Mouse (Mus musculus): ENCODE data around the gene Map3k6. TPM values are rescaled to one million over a fixed set of nuclear protein-coding genes. Genes with fewer than 3 reads are reported as not detected.

Map3k6 gene
- polyA plus RNA-seq, 1 experiment from 2014 or later: 1.9 TPM

DNA sequence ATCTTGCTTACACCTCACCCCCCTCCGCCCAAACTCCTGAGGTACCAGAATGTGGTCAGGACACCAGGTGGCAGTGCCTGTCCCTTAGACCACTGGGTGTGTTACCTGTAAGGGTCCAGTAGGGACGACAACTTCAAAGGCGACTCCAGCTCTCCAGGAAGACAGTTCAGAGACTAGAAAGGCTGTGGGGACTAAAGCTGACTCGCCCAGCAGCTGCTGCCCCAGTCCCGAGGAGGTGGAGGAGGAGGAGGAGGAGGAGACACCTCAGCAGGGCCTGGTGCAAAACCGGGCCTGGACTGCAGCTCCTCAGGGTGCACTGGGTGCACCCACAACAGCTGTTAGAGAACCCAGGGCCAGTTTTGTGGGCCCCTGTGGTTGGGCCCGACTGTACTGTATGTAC lies 22.3 kb downstream of the Map3k6 start, which contains the start of gene Sytl1:
Gene Sytl1 (minus strand): TSS at position 232 of the 400 bp plus-strand sequence.
- H3K4me3 ChIP-seq (replicated peaks; ENCODE audit: low read depth, low read length): no peak within 1 kb of the TSS
- H3K4me1 ChIP-seq (ENCODE audit: control insufficient read depth, insufficient read depth, low read length): no peaks in the 10 kb centered on the region
- H3K4me2 ChIP-seq (ENCODE audit: low read length): no peak within 1 kb of the TSS
- H3K9me3 ChIP-seq (ENCODE audit: control insufficient read depth, low read length): 0 out of 2 replicates have a peak, but pooled peaks cover 4% of the 10 kb centered on the region
- H3K27ac ChIP-seq (replicated peaks; ENCODE audit: low read depth, low read length): no peak within 1 kb of the TSS
- DNase-seq (no peak), ATAC-seq (ENCODE audit: low FRiP score, low TSS enrichment) (no peak)
- H3K36me3 ChIP-seq (ENCODE audit: control insufficient read depth, insufficient read depth, low read length): peaks cover 37% of the 10 kb centered on the region
- no peak within 1 kb of the TSS for H3K9ac ChIP-seq (replicated peaks; ENCODE audit: low read length)
- H3K27me3 ChIP-seq (ENCODE audit: control insufficient read depth, insufficient read depth, low read length): no peaks in the 10 kb centered on the region
- 38% methylated on average over 7 of the region's 7 CpGs for WGBS

DNA sequence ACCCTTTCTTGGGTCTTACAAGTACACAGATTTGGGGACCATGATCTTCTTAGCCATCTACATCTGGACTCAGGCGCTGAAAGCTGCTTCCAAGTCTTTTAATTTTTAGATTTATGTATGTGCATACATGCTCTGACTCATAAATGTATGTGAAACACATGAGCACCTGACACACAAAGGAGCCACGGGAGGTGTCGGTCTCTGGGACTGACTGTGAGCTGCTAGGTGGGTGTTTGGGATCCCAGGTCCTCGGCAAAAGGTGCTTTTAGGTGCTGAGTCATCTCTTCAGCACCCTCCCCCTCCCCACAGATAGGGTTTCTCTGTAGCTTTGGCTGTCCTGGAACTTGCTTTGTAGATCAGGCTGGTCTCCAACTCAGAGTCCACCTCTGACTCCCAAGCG lies 23.1 kb downstream of the Map3k6 start:
- ATAC-seq (ENCODE audit: low FRiP score, low TSS enrichment) (no peak), DNase-seq (no peak)
- H3K4me2 ChIP-seq (ENCODE audit: low read length): no peak overlapping the region
- no peak overlapping the region for H3K4me3 ChIP-seq (replicated peaks; ENCODE audit: low read depth, low read length)
- peaks cover 46% of the 10 kb centered on the region for H3K36me3 ChIP-seq (ENCODE audit: control insufficient read depth, insufficient read depth, low read length)
- WGBS: 91% methylated on average over 5 of the region's 5 CpGs
- H3K9me3 ChIP-seq (ENCODE audit: control insufficient read depth, low read length): 0 out of 2 replicates have a peak, but pooled peaks cover 4% of the 10 kb centered on the region
- no peak overlapping the region for H3K27ac ChIP-seq (replicated peaks; ENCODE audit: low read depth, low read length)
- no peaks in the 10 kb centered on the region for H3K27me3 ChIP-seq (ENCODE audit: control insufficient read depth, insufficient read depth, low read length)
- H3K9ac ChIP-seq (replicated peaks; ENCODE audit: low read length): no peak overlapping the region
- H3K4me1 ChIP-seq (ENCODE audit: control insufficient read depth, insufficient read depth, low read length): no peaks in the 10 kb centered on the region

DNA sequence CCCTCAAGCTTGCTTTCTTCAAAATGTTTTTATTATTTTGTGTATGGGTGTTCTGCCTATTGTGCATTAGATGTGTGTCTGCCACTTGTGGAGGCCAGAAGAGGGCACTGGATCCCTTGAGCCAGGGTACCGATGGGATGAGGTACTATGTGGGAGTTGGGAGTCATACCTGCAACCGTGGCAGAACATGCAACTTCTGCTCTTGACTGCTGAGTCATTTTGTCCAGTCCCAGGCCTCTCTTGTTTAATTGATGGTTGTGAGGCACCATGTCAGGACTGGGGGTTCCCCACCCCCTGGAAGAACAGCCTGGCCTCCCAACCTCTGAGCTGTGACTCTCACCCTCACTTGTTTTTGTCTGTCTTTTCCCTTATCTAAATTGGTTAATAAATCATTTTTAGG lies 23.9 kb downstream of the Map3k6 start:
- 98% methylated on average over 2 of the region's 2 CpGs for WGBS
- Histone ChIP-seq H3K36me3 (ENCODE audit: control insufficient read depth, insufficient read depth, low read length) (peaks cover 54% of the 10 kb centered on the region), H3K4me2 (ENCODE audit: low read length) (no peak overlapping the region), H3K9me3 (ENCODE audit: control insufficient read depth, low read length) (0 out of 2 replicates have a peak, but pooled peaks cover 4% of the 10 kb centered on the region), H3K27ac (replicated peaks; ENCODE audit: low read depth, low read length) (no peak overlapping the region), H3K4me1 (ENCODE audit: control insufficient read depth, insufficient read depth, low read length) (no peaks in the 10 kb centered on the region), H3K9ac (replicated peaks; ENCODE audit: low read length) (no peak overlapping the region), H3K27me3 (ENCODE audit: control insufficient read depth, insufficient read depth, low read length) (no peaks in the 10 kb centered on the region), H3K4me3 (replicated peaks; ENCODE audit: low read depth, low read length) (no peak overlapping the region)
- no peak for DNase-seq
- ATAC-seq (ENCODE audit: low FRiP score, low TSS enrichment): no peak

DNA sequence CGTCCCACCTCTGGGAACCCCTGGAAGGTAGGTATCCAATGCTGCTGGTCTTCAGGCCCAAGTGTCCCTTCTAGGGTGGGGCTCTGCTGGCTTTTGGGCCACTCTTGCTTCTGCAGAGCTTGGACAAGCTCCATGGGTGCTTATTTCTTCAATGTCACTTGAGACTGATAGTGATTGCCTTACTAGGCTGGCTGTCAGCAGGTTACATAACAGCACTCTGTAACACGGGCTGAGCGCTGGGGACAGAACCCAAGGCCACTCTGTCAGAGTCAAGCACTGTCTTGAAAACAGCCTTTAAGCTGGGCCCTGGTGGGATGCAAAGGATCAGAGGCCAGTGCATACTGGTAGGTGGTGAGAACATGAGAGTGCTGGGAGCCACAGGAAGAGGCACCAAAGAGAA lies 24.7 kb downstream of the Map3k6 start:
- Histone ChIP-seq H3K9ac (replicated peaks; ENCODE audit: low read length) (no peak overlapping the region), H3K4me1 (ENCODE audit: control insufficient read depth, insufficient read depth, low read length) (no peaks in the 10 kb centered on the region), H3K36me3 (ENCODE audit: control insufficient read depth, insufficient read depth, low read length) (peaks cover 61% of the 10 kb centered on the region), H3K9me3 (ENCODE audit: control insufficient read depth, low read length) (0 out of 2 replicates have a peak, but pooled peaks cover 4% of the 10 kb centered on the region), H3K4me3 (replicated peaks; ENCODE audit: low read depth, low read length) (no peak overlapping the region), H3K27ac (replicated peaks; ENCODE audit: low read depth, low read length) (no peak overlapping the region), H3K27me3 (ENCODE audit: control insufficient read depth, insufficient read depth, low read length) (no peaks in the 10 kb centered on the region), H3K4me2 (ENCODE audit: low read length) (no peak overlapping the region)
- DNase-seq: no peak
- 92% methylated on average over 3 of the region's 3 CpGs for whole genome bisulfite sequencing
- no peak for ATAC-seq (ENCODE audit: low FRiP score, low TSS enrichment)

DNA sequence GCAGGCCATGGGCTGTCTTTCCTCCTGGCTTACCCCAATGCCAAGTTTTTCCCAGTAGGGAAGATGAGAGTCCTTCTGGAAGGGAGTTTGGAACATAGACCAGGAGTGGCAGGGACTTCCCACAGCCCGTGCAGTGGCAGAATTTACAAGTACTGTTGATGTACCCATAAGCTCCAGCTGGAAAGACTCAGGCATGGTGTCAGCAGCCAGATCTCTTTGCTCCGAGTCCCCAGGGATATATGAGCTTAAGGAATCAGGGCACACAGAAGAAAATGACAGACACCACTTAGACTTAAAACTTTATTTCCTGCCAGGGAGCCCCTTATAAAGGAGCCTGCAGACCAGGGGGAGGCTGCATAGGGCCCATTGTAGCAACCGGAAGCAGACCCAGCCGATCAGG lies 25.1 kb downstream of the Map3k6 start:
- Histone ChIP-seq H3K9me3 (ENCODE audit: control insufficient read depth, low read length) (0 out of 2 replicates have a peak, but pooled peaks cover 4% of the 10 kb centered on the region), H3K27me3 (ENCODE audit: control insufficient read depth, insufficient read depth, low read length) (no peaks in the 10 kb centered on the region), H3K9ac (replicated peaks; ENCODE audit: low read length) (no peak overlapping the region), H3K36me3 (ENCODE audit: control insufficient read depth, insufficient read depth, low read length) (peaks cover 65% of the 10 kb centered on the region), H3K27ac (replicated peaks; ENCODE audit: low read depth, low read length) (no peak overlapping the region), H3K4me2 (ENCODE audit: low read length) (no peak overlapping the region), H3K4me1 (ENCODE audit: control insufficient read depth, insufficient read depth, low read length) (no peaks in the 10 kb centered on the region), H3K4me3 (replicated peaks; ENCODE audit: low read depth, low read length) (no peak overlapping the region)
- WGBS: 96% methylated on average over 4 of the region's 4 CpGs
- DNase-seq (no peak), ATAC-seq (ENCODE audit: low FRiP score, low TSS enrichment) (no peak)

DNA sequence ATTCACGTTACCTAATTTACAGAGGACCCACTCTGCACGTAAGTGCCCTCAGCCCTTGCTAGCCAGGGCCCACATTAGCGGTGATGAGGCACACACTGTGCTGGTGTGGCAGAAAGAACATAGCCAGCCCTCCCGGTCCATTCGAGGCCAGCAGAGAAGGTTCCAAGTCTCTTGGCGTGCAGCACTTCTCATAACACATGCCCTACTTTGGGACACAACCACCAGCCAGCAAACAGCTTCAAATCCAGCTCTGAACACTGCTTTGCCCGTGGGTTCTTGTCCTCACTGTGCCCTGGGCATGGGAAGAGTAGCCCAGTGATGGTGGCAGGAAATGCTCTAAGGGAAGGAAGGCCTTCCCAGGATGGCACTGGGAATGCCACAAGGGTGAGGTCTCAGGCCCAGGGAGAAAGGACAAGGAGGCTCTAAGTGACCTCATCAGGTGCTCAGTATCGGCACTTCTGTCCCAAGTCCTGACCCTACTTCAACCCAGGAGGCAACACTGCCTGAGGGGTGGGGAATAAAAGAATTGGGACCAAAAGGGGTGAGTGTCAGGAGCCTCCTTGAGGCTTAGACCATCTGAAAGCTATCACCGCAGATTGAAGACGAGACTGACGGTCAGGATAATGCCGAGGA lies 25.7 kb downstream of the Map3k6 start:
- peaks cover 65% of the 10 kb centered on the region for H3K36me3 ChIP-seq (ENCODE audit: control insufficient read depth, insufficient read depth, low read length)
- H3K4me2 ChIP-seq (ENCODE audit: low read length): no peak overlapping the region
- no peak for ATAC-seq (ENCODE audit: low FRiP score, low TSS enrichment)
- DNase-seq: no peak
- no peak overlapping the region for H3K4me3 ChIP-seq (replicated peaks; ENCODE audit: low read depth, low read length)
- 92% methylated on average over 12 of the region's 12 CpGs for WGBS
- H3K27ac ChIP-seq (replicated peaks; ENCODE audit: low read depth, low read length): no peak overlapping the region
- H3K9me3 ChIP-seq (ENCODE audit: control insufficient read depth, low read length): 0 out of 2 replicates have a peak, but pooled peaks cover 4% of the 10 kb centered on the region
- no peak overlapping the region for H3K9ac ChIP-seq (replicated peaks; ENCODE audit: low read length)
- no peaks in the 10 kb centered on the region for H3K4me1 ChIP-seq (ENCODE audit: control insufficient read depth, insufficient read depth, low read length)
- no peaks in the 10 kb centered on the region for H3K27me3 ChIP-seq (ENCODE audit: control insufficient read depth, insufficient read depth, low read length)

DNA sequence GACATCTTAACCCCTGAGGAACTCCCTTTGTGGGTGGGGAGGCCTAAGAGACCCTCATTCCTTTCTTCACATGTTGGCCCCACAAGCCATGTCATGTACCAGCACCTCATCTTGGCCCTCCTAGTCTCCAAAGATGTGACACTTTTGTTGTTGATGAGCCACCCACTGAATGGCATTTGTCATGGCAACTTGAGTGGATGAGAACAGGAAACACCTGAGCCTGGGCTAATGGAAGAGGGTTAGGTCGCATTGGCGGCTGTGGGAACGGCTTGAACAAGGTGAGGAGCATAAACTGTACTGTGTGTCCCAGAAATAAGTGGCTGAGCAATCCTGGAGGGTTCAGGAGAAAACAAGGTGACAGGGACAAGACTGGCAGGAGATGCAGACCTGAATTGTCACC lies 28.3 kb downstream of the Map3k6 start:
- ATAC-seq (ENCODE audit: low FRiP score, low TSS enrichment) (no peak), DNase-seq (no peak)
- Histone ChIP-seq H3K27ac (replicated peaks; ENCODE audit: low read depth, low read length) (no peak overlapping the region), H3K36me3 (ENCODE audit: control insufficient read depth, insufficient read depth, low read length) (peaks cover 65% of the 10 kb centered on the region), H3K4me2 (ENCODE audit: low read length) (no peak overlapping the region), H3K27me3 (ENCODE audit: control insufficient read depth, insufficient read depth, low read length) (no peaks in the 10 kb centered on the region), H3K4me3 (replicated peaks; ENCODE audit: low read depth, low read length) (no peak overlapping the region), H3K9me3 (ENCODE audit: control insufficient read depth, low read length) (0 out of 2 replicates have a peak, but pooled peaks cover 4% of the 10 kb centered on the region), H3K4me1 (ENCODE audit: control insufficient read depth, insufficient read depth, low read length) (no peaks in the 10 kb centered on the region), H3K9ac (replicated peaks; ENCODE audit: low read length) (no peak overlapping the region)
- WGBS: 98% methylated on average over 3 of the region's 3 CpGs

DNA sequence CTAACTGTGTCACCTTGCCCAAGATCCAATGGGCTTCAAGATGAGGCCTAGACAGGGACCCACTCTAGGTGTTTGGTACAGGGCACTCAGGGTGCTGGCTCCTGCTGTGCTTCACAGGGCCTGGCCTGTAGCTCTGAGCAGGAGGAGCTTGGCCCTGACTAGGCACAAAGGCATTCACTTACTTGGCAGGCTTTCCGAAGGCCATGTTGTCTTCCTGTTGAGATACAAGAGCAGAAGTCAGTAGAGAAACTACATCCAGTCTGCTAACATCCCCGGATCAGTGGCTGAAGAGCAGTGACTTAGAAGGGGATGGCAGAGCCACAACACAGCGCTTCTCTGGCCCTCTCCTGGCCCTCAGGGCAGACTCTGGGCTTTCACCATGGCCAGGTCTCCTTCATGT lies 29.0 kb downstream of the Map3k6 start:
- H3K36me3 ChIP-seq (ENCODE audit: control insufficient read depth, insufficient read depth, low read length): peaks cover 62% of the 10 kb centered on the region
- no peak overlapping the region for H3K4me3 ChIP-seq (replicated peaks; ENCODE audit: low read depth, low read length)
- DNase-seq (no peak), ATAC-seq (ENCODE audit: low FRiP score, low TSS enrichment) (no peak)
- H3K4me2 ChIP-seq (ENCODE audit: low read length): no peak overlapping the region
- H3K9me3 ChIP-seq (ENCODE audit: control insufficient read depth, low read length): 0 out of 2 replicates have a peak, but pooled peaks cover under 1% of the 10 kb centered on the region
- no peak overlapping the region for H3K27ac ChIP-seq (replicated peaks; ENCODE audit: low read depth, low read length)
- H3K9ac ChIP-seq (replicated peaks; ENCODE audit: low read length): no peak overlapping the region
- WGBS: 93% methylated on average over 3 of the region's 3 CpGs
- no peaks in the 10 kb centered on the region for H3K27me3 ChIP-seq (ENCODE audit: control insufficient read depth, insufficient read depth, low read length)
- no peaks in the 10 kb centered on the region for H3K4me1 ChIP-seq (ENCODE audit: control insufficient read depth, insufficient read depth, low read length)

DNA sequence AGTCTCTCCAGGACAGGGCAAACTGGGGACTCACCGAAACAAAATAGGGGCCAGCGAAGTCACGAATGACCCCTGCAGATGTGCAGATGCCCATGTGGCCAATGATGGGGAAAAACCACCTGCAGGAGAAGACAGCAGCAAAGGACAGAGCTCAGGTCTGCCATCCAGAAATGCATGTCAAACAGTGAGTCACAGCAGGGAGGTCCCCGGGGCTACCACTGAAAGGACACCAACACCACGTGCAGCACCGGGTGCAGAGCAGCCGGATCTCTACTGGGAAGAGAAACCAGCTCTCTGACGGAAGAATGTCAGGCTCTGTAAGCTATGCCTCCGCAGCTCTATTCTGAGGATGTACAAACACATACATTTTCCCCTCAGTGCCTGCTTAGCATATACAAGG lies 30.3 kb downstream of the Map3k6 start:
- Histone ChIP-seq H3K36me3 (ENCODE audit: control insufficient read depth, insufficient read depth, low read length) (peaks cover 50% of the 10 kb centered on the region), H3K4me3 (replicated peaks; ENCODE audit: low read depth, low read length) (no peak overlapping the region), H3K4me1 (ENCODE audit: control insufficient read depth, insufficient read depth, low read length) (peaks cover 2% of the 10 kb centered on the region; the same call in 1 of the 2 replicates), H3K27ac (replicated peaks; ENCODE audit: low read depth, low read length) (no peak overlapping the region), H3K4me2 (ENCODE audit: low read length) (no peak overlapping the region), H3K9ac (replicated peaks; ENCODE audit: low read length) (no peak overlapping the region), H3K27me3 (ENCODE audit: control insufficient read depth, insufficient read depth, low read length) (no peaks in the 10 kb centered on the region), H3K9me3 (ENCODE audit: control insufficient read depth, low read length) (no peaks in the 10 kb centered on the region)
- DNase-seq: no peak
- no peak for ATAC-seq (ENCODE audit: low FRiP score, low TSS enrichment)
- WGBS: 93% methylated on average over 9 of the region's 9 CpGs
